Mouse (Mus musculus) small intestine, adult 2 months (tissue): ENCODE results near the gene Fggy.

Experiments
- CTCF ChIP-seq: fragments of 200-500 bp; IDR thresholded peaks from 2 replicates; pipeline ENCODE4 v1.5.1; 2012; ENCODE audit warnings: low read depth, mild to moderate bottlenecking, control low read depth, inconsistent platforms, low read length, moderate library complexity, mixed read lengths; ENCODE audit not compliant: insufficient replicate concordance, insufficient read length; ENCODE audit errors: extremely low read depth
- POLR2A ChIP-seq: fragments of 200-500 bp; IDR thresholded peaks from 2 replicates; pipeline ENCODE4 v1.6.1; 2012; ENCODE audit warnings: low read depth, mild to moderate bottlenecking, control low read depth, inconsistent platforms, low read length, moderate library complexity

- TF ChIP-seq POLR2A (no peak), CTCF (no peak)
Observed at GRCm38 (mm10) chr4:95648801-95649551, 91.7 kb downstream of the Fggy start.
